Mouse (Mus musculus): ENCODE data around the gene Rdh9.

DNA sequence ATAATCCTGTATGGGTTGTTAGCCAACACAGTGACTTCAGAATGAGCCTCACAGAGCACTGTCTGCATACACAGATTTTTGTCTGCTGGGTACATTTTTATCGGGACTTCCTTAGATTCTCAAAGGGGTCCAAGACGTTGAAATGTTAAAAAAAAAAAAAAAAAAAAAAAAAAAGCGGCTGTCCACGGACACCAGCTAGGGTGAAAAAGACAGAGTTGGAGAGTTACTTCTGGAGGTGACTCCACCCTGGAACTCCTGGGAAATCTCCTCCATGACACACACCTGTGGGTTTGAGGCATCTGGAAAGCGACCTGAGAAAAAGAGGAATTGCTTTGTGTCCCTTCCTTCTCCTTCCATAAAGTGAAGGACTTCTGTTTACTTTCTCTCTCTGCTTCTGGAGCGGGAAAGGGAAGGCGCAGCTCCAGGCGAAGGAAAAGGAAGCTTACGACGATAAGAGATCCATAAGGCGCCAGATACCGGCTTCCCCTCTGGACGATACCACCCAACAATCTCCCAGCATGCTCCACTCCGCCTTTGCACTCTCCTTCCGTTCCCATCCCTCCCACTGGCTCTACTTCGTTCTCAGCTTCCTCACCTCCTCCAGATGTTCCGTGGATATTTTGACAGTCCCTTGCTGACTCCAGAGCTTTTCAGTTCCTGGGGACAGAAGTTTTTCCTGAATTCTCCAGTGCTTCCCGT, 20.3 kb upstream of the Rdh9 start:
- TF ChIP-seq CTCF (IDR thresholded peaks at IDR 0.05; ENCODE audit: extremely low read depth, insufficient read depth, low read length) (no peak), POLR2A (IDR thresholded peaks at IDR 0.05; ENCODE audit: extremely low read depth, insufficient read depth, low read length) (no peak)
